Mouse (Mus musculus): Measurements from ENCODE around the gene Rhbg. TPM values are rescaled to one million over a fixed set of nuclear protein-coding genes. Genes with fewer than 3 reads are reported as not detected.

Rhbg gene
- not detected for total RNA-seq (2023)

GRCm38 (mm10) chr3:88254268-88254926, at the start of gene Rhbg:
TSS of gene Rhbg (minus strand) at chr3:88254709.

DNA sequence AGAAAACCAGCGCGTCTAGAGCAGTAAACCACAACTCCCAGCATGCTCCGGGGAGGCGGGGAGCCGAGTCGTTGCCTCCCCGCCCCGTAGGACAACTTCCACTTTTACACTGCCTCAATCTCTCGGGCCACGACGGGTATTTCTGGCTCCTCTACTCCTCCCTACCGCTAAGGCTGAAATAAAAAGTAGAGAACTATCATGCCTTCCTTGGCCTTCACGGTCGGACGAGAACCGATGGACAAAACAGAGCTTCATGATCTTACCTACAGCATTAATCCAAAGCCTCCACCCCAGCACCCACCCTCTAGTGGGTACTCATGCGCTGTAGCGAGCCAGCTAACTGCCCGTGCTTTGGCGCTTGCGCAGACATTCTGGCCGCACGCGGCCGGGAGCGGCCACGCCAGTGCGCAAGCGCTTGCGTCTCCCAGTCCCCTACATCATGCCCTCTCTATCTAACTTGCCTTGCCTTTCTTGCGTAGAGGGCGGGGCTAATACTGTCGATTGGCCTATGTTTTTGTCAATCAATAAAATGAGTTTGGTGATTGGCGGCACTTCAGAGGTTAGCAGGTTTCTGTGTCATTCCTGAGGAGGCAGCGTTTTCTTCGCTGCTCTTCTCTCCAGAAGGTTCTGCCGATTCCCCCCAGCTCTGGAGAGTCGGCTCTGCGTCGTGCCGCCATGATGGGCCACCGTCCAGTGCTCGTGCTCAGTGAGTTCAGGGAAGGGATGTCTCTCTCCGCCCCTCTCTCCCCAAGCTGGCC, 42.2 kb upstream of the Rhbg start, which contains the start of the genes Tsacc and Cct3:
TSS of gene Tsacc (minus strand) at position 439 of the 758 bp plus-strand sequence.
TSS of gene Cct3 (plus strand) at position 556 of the 758 bp plus-strand sequence.

GRCm38 (mm10) chr3:88287110-88287509, 32.6 kb upstream of the Rhbg start, which contains the start of gene Gm38392:
TSS of gene Gm38392 (minus strand) at chr3:88287210.

Other genes with a start within 250 kb of the Rhbg start
- not detected for gene Hapln2, start 227.1 kb downstream of the Rhbg start, total RNA-seq (2023)
- 10 to 100 TPM; 21.9 to 34.1 TPM for gene Gpatch4, start 211.6 kb downstream of the Rhbg start, total RNA-seq (2023)
- 10 to 100 TPM; 24.1 to 31.7 TPM for gene Naxe, start 196.2 kb downstream of the Rhbg start, total RNA-seq (2023)
- gene Ttc24, start 176.4 kb downstream of the Rhbg start, total RNA-seq (2023) = not detected
- 1 to 10 TPM in 1 of 2 experiments, under 1 TPM in 1; 0.77 to 2.1 TPM for gene Iqgap3, start 172.7 kb downstream of the Rhbg start, total RNA-seq (2023)
- gene Mef2d, start 112.3 kb downstream of the Rhbg start, total RNA-seq (2023) = 100 to 1,000 TPM; 241 to 255 TPM
- not detected for gene Gm38392, start 32.5 kb upstream of the Rhbg start, total RNA-seq (2023)
- 1 to 10 TPM; 5.4 to 7.0 TPM for gene Tsacc, start 42.3 kb upstream of the Rhbg start, total RNA-seq (2023)
- gene Cct3, start 42.4 kb upstream of the Rhbg start, total RNA-seq (2023) = 100 to 1,000 TPM; 193 to 228 TPM
- gene Glmp, start 70.3 kb upstream of the Rhbg start, total RNA-seq (2023) = 100 to 1,000 TPM; 118 to 124 TPM
- gene Tmem79, start 81.4 kb upstream of the Rhbg start, total RNA-seq (2023) = 1 to 10 TPM in 1 of 2 experiments, not detected in 1; 1.4 TPM
- 100 to 1,000 TPM; 129 to 142 TPM for gene Smg5, start 81.6 kb upstream of the Rhbg start, total RNA-seq (2023)
- gene Paqr6, start 109.9 kb upstream of the Rhbg start, total RNA-seq (2023) = 1 to 10 TPM; 4.3 to 5.6 TPM
- not detected for gene Bglap3, start 118.0 kb upstream of the Rhbg start, total RNA-seq (2023)
- not detected for gene Bglap2, start 124.0 kb upstream of the Rhbg start, total RNA-seq (2023)
- not detected for gene Bglap, start 129.8 kb upstream of the Rhbg start, total RNA-seq (2023)
- 10 to 100 TPM; 35.0 to 39.0 TPM for gene Pmf1, start 155.6 kb upstream of the Rhbg start, total RNA-seq (2023)
- gene Slc25a44, start 170.4 kb upstream of the Rhbg start, total RNA-seq (2023) = 10 to 100 TPM; 15.6 to 16.2 TPM
- gene Sema4a, start 206.5 kb upstream of the Rhbg start, total RNA-seq (2023) = 100 to 1,000 TPM; 119 to 140 TPM